Mouse (Mus musculus) adrenal gland, postnatal 36 days (tissue): ENCODE data around the gene Med4. TPM values are rescaled to one million over a fixed set of nuclear protein-coding genes. Genes with fewer than 3 reads are reported as not detected.

Experiments used
- DNase-seq, 2 experiments: peaks; one replicate each; pipeline ENCODE4 v3.0.0; 2021; ENCODE audit warnings: mixed read lengths in 1 of 2
- long read RNA-seq, 2 experiments: library from polyadenylated mRNA; stranded (forward); transcript quantifications; one replicate each; pipeline ENCODE4 v2.0.0; 2021; ENCODE audit warnings: borderline sequencing depth in 2 of 2
- total RNA-seq, 2 experiments: library from RNA; stranded (reverse); gene quantifications; 2 replicates each; pipeline ENCODE4 v1.2.3; 2021

Med4 gene
- 10 to 100 TPM; 22.9 to 24.7 TPM for total RNA-seq
- long read RNA-seq, experiment 1, transcript Med4-201 (7 exons, 1,328 nt): major isoform, 18 of 26 reads
- long read RNA-seq, experiment 1, partial matches to known transcripts: 1 of 26 reads
- long read RNA-seq, experiment 1, other reads (novel, unspliced or antisense): 5 of 26 reads
- long read RNA-seq, experiment 2, transcript Med4-201 (7 exons, 1,328 nt): major isoform, 18 of 18 reads
- long read RNA-seq, experiment 2, partial matches to known transcripts: 0 of 18 reads
- long read RNA-seq, experiment 2, other reads (novel, unspliced or antisense): 0 of 18 reads

GRCm38 (mm10) chr14:73509765-73510423 lies at the start of gene Med4:
TSS of gene Med4 (plus strand) at chr14:73510025.
- peak; percentile 96 for DNase-seq

GRCm38 (mm10) chr14:73460514-73461134 lies 49.2 kb upstream of the Med4 start:
- DNase-seq: no peak

GRCm38 (mm10) chr14:73462211-73462610 lies 47.6 kb upstream of the Med4 start:
- no peak for DNase-seq

GRCm38 (mm10) chr14:73467697-73468096 lies 42.1 kb upstream of the Med4 start:
- DNase-seq: no peak

GRCm38 (mm10) chr14:73469506-73469905 lies 40.3 kb upstream of the Med4 start:
- no peak for DNase-seq

- no peak for DNase-seq
Observed at GRCm38 (mm10) chr14:73470593-73470992, 39.2 kb upstream of the Med4 start.

GRCm38 (mm10) chr14:73472205-73472604 lies 37.6 kb upstream of the Med4 start:
- no peak for DNase-seq

GRCm38 (mm10) chr14:73473670-73474460 lies 36.0 kb upstream of the Med4 start:
- peak; percentile 62 to 81 for DNase-seq

GRCm38 (mm10) chr14:73474636-73475093 lies 35.2 kb upstream of the Med4 start:
- DNase-seq: peak in 1 of 2 experiments; percentile 40

GRCm38 (mm10) chr14:73475506-73475905 lies 34.3 kb upstream of the Med4 start:
- no peak for DNase-seq

- no peak for DNase-seq
Observed at GRCm38 (mm10) chr14:73476361-73476934, 33.4 kb upstream of the Med4 start.

- DNase-seq: no peak
Observed at GRCm38 (mm10) chr14:73477077-73477476, 32.7 kb upstream of the Med4 start.

GRCm38 (mm10) chr14:73478321-73478720 lies 31.5 kb upstream of the Med4 start:
- no peak for DNase-seq

GRCm38 (mm10) chr14:73479771-73480170 lies 30.1 kb upstream of the Med4 start:
- no peak for DNase-seq

- DNase-seq: no peak
Observed at GRCm38 (mm10) chr14:73483516-73484229, 26.2 kb upstream of the Med4 start.

- DNase-seq: no peak
Observed at GRCm38 (mm10) chr14:73484366-73485110, 25.3 kb upstream of the Med4 start.

- DNase-seq: no peak
Observed at GRCm38 (mm10) chr14:73486641-73487040, 23.2 kb upstream of the Med4 start.

GRCm38 (mm10) chr14:73493356-73493755 lies 16.5 kb upstream of the Med4 start:
- no peak for DNase-seq

GRCm38 (mm10) chr14:73494122-73494521 lies 15.7 kb upstream of the Med4 start:
- DNase-seq: no peak

- no peak for DNase-seq
Observed at GRCm38 (mm10) chr14:73495753-73496152, 14.1 kb upstream of the Med4 start.

- no peak for DNase-seq
Observed at GRCm38 (mm10) chr14:73501283-73501682, 8.5 kb upstream of the Med4 start.
